Mouse (Mus musculus): ENCODE measurements around the gene Zfp974.
"Not testable (repeated sequence)": the region's sequence is repeated elsewhere in the genome, so short reads cannot be mapped to it uniquely, and the experiment has no call there.

Gene Zfp974

GRCm38 (mm10) chr7:27928818-27929695 is at the start of gene Zfp974:
Zfp974 (minus strand) TSS chr7:27929460.
- peak; percentile 80 for DNase-seq (ENCODE audit: low spot score)

DNA sequence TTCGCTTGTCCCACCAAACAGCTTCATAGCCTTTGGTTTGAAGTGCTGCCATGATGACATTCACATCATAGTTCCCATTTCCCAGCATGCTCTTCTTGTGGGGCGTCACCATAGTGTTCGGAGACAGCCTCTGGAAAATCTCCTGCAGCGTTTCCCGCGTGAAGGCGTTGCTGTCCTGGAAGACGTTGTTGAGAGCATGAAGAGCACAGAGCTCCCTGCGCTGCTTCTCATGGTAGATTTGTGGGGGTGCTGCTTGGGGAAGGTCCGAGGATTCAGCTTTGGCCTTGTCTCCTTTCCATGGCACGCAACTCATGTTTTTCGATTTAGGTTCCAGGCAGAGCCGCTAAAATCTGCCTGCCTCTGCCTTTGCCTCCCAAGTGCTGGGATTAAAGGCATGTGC is 20.2 kb upstream of the Zfp974 start:
- not testable (repeated sequence) for DNase-seq (ENCODE audit: low spot score)

GRCm38 (mm10) chr7:27941869-27942268 is 12.6 kb upstream of the Zfp974 start:
- not testable (repeated sequence) for DNase-seq (ENCODE audit: low spot score)

DNA sequence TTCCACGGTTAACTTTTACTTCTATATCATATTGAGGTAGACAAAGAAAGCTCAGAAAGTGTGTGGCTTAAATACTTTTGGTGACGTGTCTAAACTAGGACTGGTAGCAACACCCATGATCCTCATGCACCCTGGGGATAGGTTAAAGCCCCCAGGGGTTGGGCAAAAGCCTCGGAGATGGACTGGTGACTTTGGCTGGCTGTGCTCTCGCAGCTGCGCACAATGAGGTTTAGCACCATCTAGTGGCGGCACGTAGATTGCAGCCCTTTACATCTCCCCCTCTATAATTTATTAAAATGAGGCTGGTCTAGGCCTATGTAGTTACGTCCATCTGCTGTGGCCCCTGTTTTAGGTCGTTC is 4.5 kb upstream of the Zfp974 start:
- DNase-seq (ENCODE audit: low spot score) = not testable (repeated sequence)

- no peak for DNase-seq (ENCODE audit: low spot score)
These were observed 4.0 kb upstream of the Zfp974 start for GRCm38 (mm10) chr7:27933050-27933799.

DNA sequence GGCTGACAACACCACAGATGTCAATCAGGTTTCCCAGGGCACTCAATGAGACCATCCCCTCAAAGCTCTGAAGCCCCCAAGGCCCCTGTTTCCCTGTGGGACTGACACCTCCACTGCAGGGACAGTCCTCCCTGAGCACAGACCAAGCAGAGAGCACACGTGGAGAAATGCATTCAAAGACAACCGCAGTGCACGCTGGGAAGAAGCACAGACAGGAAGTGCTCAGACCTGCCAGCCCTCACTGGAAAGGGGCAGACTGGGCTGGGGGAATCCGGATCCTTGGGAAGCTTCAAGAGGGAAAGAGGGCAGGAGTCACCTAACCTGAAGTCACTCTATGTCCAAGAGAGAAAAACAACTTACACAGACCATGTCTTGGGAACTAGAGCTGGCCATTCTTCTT is 2.2 kb downstream of the Zfp974 start:
- DNase-seq (ENCODE audit: low spot score) = not testable (repeated sequence)

DNA sequence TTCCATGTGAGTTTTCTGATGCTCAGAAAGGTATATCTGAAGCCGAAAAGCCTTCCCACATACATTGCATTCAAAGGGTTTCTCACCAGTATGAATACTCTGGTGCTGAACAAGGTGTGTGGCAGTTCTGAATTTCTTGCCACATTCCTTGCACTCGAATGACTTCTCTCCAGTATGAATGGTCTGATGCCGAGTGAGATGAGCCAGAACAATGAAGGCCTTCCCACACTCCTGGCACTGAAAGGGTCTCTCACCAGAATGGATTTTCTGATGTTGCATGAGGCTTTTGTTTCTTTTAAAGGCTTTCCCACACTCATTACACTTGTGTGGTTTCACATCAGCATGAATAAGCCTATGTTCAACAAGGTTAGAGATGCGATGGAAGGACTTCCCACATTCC is 18.3 kb downstream of the Zfp974 start:
- not testable (repeated sequence) for DNase-seq (ENCODE audit: low spot score)

DNA sequence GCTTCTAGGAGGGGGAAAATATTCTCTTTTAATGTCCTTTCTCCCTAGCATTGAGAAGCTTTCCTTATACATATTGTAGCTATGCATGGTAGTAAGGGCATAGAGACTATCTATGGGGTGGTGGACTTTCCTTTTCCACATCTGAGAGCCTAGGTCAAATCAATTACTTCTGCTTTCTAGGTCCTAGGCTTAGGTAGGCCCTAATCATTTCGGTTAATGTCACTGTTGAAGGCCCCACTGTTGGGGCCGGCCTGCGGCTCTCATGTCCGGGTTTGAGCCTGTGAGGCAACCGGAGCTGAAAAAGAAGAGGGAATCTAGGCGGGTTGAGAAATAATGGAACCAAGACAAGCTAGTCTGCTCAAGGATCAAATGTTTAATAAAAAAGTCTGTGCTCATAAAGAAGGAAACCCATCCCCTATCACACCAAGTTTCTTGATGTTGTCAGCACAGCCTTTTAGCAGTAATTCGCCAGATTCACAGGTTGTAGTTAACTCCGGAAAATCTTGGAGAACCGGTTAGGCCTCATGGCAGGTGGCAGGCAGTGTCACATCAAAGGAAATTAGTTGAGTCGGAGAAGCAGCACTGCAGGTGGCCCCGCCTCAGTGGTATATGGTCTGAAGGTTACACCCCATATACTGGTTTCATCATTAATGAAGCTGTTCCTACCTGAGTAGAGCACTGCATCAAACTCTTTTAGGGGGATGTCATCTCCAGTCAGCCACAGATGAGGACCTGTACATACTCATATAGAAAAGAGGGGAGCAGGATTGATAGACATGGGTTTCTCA is 24.0 kb downstream of the Zfp974 start:
- no peak for DNase-seq (ENCODE audit: low spot score)

DNA sequence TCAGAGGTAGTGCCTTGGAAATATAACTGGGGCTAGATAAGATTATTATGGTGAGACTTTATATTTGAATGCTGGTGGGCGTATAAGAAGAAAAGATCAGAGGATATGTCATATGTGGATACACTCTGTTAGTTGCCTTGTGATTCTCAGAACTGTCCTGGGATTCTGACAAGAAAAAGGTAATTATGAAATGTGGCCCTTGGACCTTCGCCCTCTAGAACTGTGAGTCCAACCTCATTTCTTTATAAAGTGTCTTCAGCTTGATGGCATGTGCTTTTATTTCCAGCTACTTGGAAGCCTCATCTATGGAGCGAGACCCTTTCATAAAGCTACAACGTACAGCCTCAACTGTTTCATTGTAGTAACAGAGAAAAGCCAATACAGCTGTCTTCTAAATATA is 28.7 kb downstream of the Zfp974 start:
- DNase-seq (ENCODE audit: low spot score) = no peak

DNA sequence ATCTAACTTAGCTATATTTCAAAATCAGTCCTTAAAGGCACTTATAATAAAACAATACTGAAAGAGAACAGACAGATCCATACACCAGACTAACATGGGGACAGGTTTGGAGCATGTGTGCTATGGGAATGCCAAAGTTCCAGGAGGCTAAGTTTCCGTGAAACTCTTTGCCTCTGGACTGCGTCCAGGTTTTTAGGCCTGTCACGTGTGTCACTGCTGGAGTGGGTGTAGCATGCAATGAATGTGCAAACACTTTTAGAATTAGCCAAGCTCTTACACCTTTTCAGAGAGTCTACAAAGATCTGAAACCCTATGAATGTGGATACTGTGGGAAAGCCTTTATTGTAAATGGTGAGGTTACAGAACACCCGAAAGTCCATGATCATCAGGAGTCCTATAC is 47.5 kb downstream of the Zfp974 start:
- no peak for DNase-seq (ENCODE audit: low spot score)

GRCm38 (mm10) chr7:27862578-27862977 is 66.7 kb downstream of the Zfp974 start:
- DNase-seq (ENCODE audit: low spot score) = not testable (repeated sequence)

DNA sequence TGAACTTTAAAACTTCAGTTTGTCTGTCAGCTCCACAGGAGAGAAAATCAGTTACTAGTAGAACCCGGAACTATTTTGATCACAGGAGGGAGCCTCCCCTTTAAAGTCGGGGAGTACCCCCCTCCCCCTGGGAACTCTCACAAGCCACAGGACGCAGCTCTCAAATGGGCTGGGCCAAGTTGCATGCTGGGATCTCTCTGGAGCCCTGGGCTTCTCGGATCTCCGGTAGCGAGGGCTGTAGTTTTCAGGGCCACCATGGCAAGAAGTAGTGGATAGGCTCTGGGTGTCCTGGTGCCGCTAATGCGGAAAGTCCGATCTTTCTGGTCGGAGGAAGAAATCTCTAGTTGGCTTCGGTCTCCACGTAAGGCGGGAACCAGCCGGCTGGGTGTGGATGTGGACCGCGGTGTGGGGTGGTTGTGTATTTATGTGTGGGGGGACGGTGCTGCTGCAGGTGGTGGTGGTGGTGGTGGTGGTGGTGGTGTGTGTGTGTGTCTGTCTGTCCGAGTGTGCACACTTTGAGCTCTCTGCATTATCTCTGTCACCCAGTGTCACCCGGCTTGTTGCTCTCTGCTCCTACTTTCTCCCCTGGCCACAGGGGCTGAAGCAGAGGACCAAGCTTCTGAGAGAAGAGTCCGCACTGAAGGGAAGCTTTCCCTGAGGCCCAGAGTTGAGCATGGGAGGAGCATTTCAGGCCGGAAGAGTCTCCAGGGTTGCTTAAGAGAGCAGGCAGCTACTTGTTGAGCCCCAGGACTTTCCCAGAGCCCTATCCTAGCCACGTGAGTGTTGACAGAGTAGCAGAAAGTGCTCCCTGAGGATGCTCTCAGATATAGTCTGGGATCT is 68.6 kb downstream of the Zfp974 start:
- DNase-seq (ENCODE audit: low spot score) = peak; percentile 72

DNA sequence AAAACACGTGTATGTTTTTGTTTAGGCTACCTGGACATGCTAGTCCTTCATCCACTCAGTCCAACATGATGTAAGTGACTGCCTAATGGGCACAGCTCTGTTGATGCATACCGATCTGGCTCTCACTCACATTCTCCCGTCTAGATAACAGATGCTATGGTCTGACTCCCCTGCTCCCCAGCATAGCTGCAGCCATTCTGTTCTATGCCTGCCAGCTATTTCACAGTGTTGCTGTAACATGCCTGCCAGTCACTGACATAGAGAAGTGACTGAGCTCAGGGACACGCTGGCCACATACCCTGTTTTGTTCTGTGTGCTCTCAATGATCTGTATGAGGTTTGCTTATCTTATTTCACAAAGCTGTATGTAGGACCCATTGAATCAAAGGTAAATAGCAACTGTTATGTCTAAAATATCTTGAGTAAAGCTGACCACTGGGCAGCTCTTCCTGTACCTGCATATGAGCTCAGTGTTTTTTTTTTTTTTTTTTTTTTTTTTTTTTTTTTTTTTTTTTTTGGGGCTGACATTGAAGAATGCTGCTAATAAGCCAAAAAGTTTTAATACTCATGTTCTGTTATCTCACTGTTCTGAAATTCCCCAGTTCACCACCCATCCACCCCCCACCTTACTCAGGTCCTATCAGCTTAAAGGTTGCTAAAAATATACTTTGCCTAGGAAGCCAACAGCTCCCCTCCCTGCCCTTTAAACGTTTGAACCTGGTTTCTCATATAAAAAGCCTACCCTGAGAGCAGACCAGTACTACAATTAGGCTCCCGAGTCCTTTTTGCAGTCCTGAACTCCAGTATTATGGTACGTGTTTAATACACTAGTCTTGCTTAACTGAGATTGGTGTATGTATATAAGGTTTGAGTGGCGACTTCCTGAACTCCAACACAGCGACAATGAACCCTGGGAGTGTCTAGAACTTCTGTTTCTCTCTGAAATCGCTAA is 69.7 kb downstream of the Zfp974 start:
- no peak for DNase-seq (ENCODE audit: low spot score)
